Mouse (Mus musculus): ENCODE data around the gene Tbcel.

Gene Tbcel

GRCm38 (mm10) chr9:42382063-42382462 is 125.5 kb downstream of the Tbcel start:
- no peak for DNase-seq

GRCm38 (mm10) chr9:42378071-42378470 is 129.5 kb downstream of the Tbcel start:
- DNase-seq = no peak

GRCm38 (mm10) chr9:42377656-42378055 is 130.0 kb downstream of the Tbcel start:
- DNase-seq = no peak

- DNase-seq = no peak
Measured at GRCm38 (mm10) chr9:42371670-42372368, 135.8 kb downstream of the Tbcel start.

Data from lung, postnatal 36 days (tissue).